Comparison of ENCODE assay signal across 16 mouse cellular contexts in the genomic region with DNA sequence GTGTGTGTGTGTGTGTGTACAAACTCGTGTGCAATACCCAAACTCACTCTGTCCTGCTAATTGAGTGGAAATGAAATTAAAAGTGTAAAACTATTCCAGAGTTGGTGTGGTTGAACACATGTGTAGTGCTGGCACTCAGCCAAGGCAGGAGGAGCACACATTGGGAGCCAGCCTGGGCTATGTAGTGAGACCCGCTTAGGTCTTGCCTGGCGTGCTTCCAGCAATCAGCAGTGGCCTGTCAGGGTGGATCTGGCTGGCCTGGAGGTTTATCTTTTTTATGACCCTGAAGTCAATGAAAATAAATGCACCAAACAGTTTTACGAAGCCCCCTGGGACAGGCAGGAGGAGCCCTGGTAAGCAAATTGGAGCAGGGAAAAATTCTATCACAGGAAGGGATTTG.
DNase-seq lines count a peak whose midpoint lies in the region; ATAC-seq and TF ChIP-seq lines count a peak whose summit lies in the region.
"Had no signal": no experiment of that assay in that cellular context is flagged by ENCODE, and none has a peak within 500 bp of the region (broad histone marks: within the 10 kb centered on the region; RNA-seq: fewer than 3 reads in every experiment).

No protein-coding gene starts in this region.

- no peak for DNase-seq in embryonic facial prominence, embryonic 10.5 days (ENCODE audit: low spot score)
- peak; percentile 41 for DNase-seq in kidney, adult 2 months
- DNase-seq in kidney, adult 8-10 months: no peak
- DNase-seq in retina, postnatal 1 day: peak; percentile 36
- DNase-seq in retina, embryonic 14.5 days (ENCODE audit: low spot score): no peak
- DNase-seq in limb, embryonic 14.5 days (ENCODE audit: low spot score): peak; percentile 44
- DNase-seq in lung, adult 18-20 months: no peak
- DNase-seq: cerebellum, adult 11-12 months; embryo, embryonic 11 days; lung, postnatal 10 days had no signal

- ATAC-seq in embryonic facial prominence, embryonic 13.5 days (ENCODE audit: insufficient number of reproducible peaks, insufficient read depth, low FRiP score, low TSS enrichment, low read depth): peak; percentile 59; the same call in 1 of the 2 replicates
- no peak for ATAC-seq in limb, embryonic 14.5 days (ENCODE audit: low FRiP score, low read depth)
- ATAC-seq: hindbrain, embryonic 16.5 days had no signal

- no peak for TF ChIP-seq POLR2A in kidney, adult 2 months (IDR thresholded peaks at IDR 0.05; ENCODE audit: low read depth, low read length)
- TF ChIP-seq POLR2A in limb, embryonic 14.5 days (IDR thresholded peaks at IDR 0.05; ENCODE audit: borderline replicate concordance, extremely low read depth, insufficient read depth, insufficient read length): no peak

- H3K4me1 ChIP-seq in embryonic facial prominence, embryonic 13.5 days: peaks cover 16% of the 10 kb centered on the region
- H3K4me1 ChIP-seq in embryonic facial prominence, embryonic 10.5 days: peaks cover 27% of the 10 kb centered on the region
- peaks cover 39% of the 10 kb centered on the region for H3K4me1 ChIP-seq in kidney, adult 2 months (ENCODE audit: control insufficient read depth, insufficient read depth, low read length)
- H3K4me1 ChIP-seq in limb, embryonic 14.5 days (ENCODE audit: control insufficient read depth, insufficient read depth, low read length): peaks cover 13% of the 10 kb centered on the region

- H3K27me3 ChIP-seq in embryonic facial prominence, embryonic 13.5 days: no peaks in the 10 kb centered on the region
- H3K27me3 ChIP-seq in embryonic facial prominence, embryonic 10.5 days (replicated peaks; ENCODE audit: low read depth, poor library complexity, severe bottlenecking): no peaks in the 10 kb centered on the region
- no peaks in the 10 kb centered on the region for H3K27me3 ChIP-seq in kidney, adult 2 months (replicated peaks; ENCODE audit: control insufficient read depth, insufficient read depth, low read length)
- H3K27me3 ChIP-seq in limb, embryonic 14.5 days (ENCODE audit: control insufficient read depth, insufficient read depth, low read length): no peaks in the 10 kb centered on the region

- H3K4me3 ChIP-seq in embryonic facial prominence, embryonic 13.5 days: no peak overlapping the region
- no peak overlapping the region for H3K4me3 ChIP-seq in embryonic facial prominence, embryonic 10.5 days
- H3K4me3 ChIP-seq in kidney, adult 2 months (ENCODE audit: insufficient read depth, low read depth, low read length): no peak overlapping the region
- no peak overlapping the region for H3K4me3 ChIP-seq in limb, embryonic 14.5 days (replicated peaks; ENCODE audit: low read length)
- H3K4me3 ChIP-seq: myocyte had no signal

- H3K9ac ChIP-seq in embryonic facial prominence, embryonic 13.5 days: no peak overlapping the region
- H3K9ac ChIP-seq in limb, embryonic 14.5 days (ENCODE audit: low read depth, low read length, severe bottlenecking): no peak overlapping the region

- H3K36me3 ChIP-seq in embryonic facial prominence, embryonic 13.5 days: no peaks in the 10 kb centered on the region
- no peaks in the 10 kb centered on the region for H3K36me3 ChIP-seq in embryonic facial prominence, embryonic 10.5 days (replicated peaks)
- H3K36me3 ChIP-seq in kidney, adult 2 months (ENCODE audit: control insufficient read depth, insufficient read depth, low read length): no peaks in the 10 kb centered on the region
- H3K36me3 ChIP-seq in limb, embryonic 14.5 days (ENCODE audit: control insufficient read depth, insufficient read depth, low read length): no peaks in the 10 kb centered on the region
- H3K36me3 ChIP-seq: G1E had no signal

- 63% methylated on average over 4 of the region's 4 CpGs for WGBS in embryonic facial prominence, embryonic 13.5 days
- WGBS in embryonic facial prominence, embryonic 10.5 days: 89% methylated on average over 4 of the region's 4 CpGs
- 56% methylated on average over 4 of the region's 4 CpGs for WGBS in kidney, adult 2 months
- WGBS in limb, embryonic 14.5 days: 30% methylated on average over 4 of the region's 4 CpGs

- H3K27ac ChIP-seq in embryonic facial prominence, embryonic 13.5 days: no peak overlapping the region
- no peak overlapping the region for H3K27ac ChIP-seq in embryonic facial prominence, embryonic 10.5 days (replicated peaks)
- H3K27ac ChIP-seq in kidney, adult 2 months (ENCODE audit: insufficient read depth, low read depth, low read length): 0 out of 2 replicates have a peak overlapping the region, but pooled peaks have one; percentile 6
- no peak overlapping the region for H3K27ac ChIP-seq in limb, embryonic 14.5 days (replicated peaks; ENCODE audit: low read depth, low read length)

- H3K9me3 ChIP-seq in embryonic facial prominence, embryonic 13.5 days: no peaks in the 10 kb centered on the region
- no peaks in the 10 kb centered on the region for H3K9me3 ChIP-seq in embryonic facial prominence, embryonic 10.5 days
- H3K9me3 ChIP-seq in limb, embryonic 14.5 days (ENCODE audit: control insufficient read depth, low read length): no peaks in the 10 kb centered on the region

- no peak for TF ChIP-seq CTCF in kidney, adult 2 months (conservative IDR thresholded peaks at IDR 0.05; ENCODE audit: insufficient read depth, insufficient read length, low read depth, low read length)

- H3K4me2 ChIP-seq in embryonic facial prominence, embryonic 13.5 days: no peak overlapping the region
- no peak overlapping the region for H3K4me2 ChIP-seq in limb, embryonic 14.5 days (replicated peaks; ENCODE audit: low read depth, low read length, severe bottlenecking)
- H3K4me2 ChIP-seq: liver, embryonic 11.5 days; midbrain, embryonic 11.5 days had no signal

Comparison
In these comparisons a context has a peak if more than half of its experiments do, and no peak if none do; other contexts are left out.
1. DNase-seq: peak in kidney, adult 2 months (single experiment), retina, postnatal 1 day (single experiment) and limb, embryonic 14.5 days (single experiment); none in embryonic facial prominence, embryonic 10.5 days (single experiment), kidney, adult 8-10 months (0 of 2), retina, embryonic 14.5 days (single experiment) and lung, adult 18-20 months (0 of 2).